Mouse (Mus musculus): ENCODE measurements around the gene Cyp2j6. TPM values are rescaled to one million over a fixed set of nuclear protein-coding genes. Genes with fewer than 3 reads are reported as not detected.
"Not testable (repeated sequence)": the region's sequence is repeated elsewhere in the genome, so short reads cannot be mapped to it uniquely, and the experiment has no call there.

The Cyp2j6 gene
- 5.8 and 6.5 TPM in 2 replicates for polyA plus RNA-seq (2014; fragmentation: Nextera tagmentation; extraction: Ambion mirVana)

DNA sequence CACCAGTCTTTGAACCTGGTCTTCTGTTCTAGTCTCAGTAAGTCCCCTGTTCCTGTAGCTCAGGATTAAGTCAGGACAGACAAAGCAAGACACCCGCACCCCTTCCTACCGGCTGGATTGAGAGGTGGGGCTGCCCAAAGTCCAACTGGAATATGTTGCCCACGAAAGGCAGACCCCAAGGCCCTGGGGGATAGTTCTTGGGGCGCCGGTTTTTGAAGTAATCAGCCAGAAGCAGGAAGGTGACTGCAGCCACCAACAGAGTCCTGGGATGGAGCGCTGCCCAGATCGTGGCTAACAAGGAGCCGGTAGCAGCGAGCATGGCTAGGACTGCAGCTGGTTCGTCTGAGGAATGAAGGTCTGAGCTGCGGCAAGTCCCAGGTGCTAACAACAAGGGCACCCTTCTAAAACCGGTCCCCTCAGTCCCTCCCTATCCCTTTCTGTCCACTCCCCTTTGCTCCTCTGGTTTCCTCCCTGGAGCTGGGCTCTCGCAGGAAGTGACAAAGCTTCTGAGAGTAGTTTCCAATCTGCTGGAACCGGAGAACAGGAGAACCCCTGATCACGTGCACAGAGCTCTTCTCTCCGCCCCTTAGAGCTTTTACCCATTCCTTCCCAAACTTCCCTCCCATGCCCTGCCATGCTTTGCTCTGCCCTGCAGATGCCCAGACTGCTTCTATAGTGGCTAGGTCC, at the start of gene Cyp2j6:
TSS of gene Cyp2j6 (minus strand) at position 529 of the 687 bp plus-strand sequence.
- ATAC-seq (ENCODE audit: insufficient read depth), result peak; percentile 99
- Histone ChIP-seq H3K4me2 (peak within 1 kb of the TSS; percentile 75), H3K27me3 (ENCODE audit: insufficient read depth, low read length) (no peaks in the 10 kb centered on the region), H3K36me3 (ENCODE audit: insufficient read depth) (no peaks in the 10 kb centered on the region), H3K4me1 (ENCODE audit: insufficient read depth) (0 out of 2 replicates have a peak, but pooled peaks cover 5% of the 10 kb centered on the region), H3K4me3 (ENCODE audit: low read depth, low read length) (peak within 1 kb of the TSS; percentile 62), H3K9me3 (ENCODE audit: low read depth, low read length) (no peaks in the 10 kb centered on the region), H3K9ac (peak within 1 kb of the TSS; percentile 71), H3K27ac (ENCODE audit: low read depth) (peak within 1 kb of the TSS; percentile 78)
- no peak for TF ChIP-seq CTCF (IDR thresholded peaks at IDR 0.05; ENCODE audit: low read depth)
- DNase-seq, result peak; percentile 86
- 3% methylated on average over 16 of the region's 16 CpGs for WGBS

DNA sequence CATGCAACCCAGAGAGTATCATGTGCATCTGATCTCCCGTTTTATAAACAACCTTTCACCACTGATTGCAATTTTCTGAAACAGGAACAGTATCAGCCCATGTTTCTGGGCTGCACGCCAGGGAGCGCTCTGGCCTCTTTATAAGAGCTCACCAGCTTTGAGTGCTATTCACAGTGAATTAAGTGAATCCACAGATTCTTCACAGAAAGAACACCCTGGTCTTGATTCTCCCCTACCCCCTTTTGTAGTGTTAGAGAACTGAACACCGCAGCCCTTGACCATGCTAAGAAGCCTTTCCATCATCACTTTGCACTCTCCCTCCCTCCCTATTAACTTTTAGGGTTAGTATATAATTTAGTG, 38.3 kb upstream of the Cyp2j6 start:
- no peak overlapping the region for H3K27ac ChIP-seq (ENCODE audit: low read depth)
- 30% methylated on average over 4 of the region's 4 CpGs for WGBS

DNA sequence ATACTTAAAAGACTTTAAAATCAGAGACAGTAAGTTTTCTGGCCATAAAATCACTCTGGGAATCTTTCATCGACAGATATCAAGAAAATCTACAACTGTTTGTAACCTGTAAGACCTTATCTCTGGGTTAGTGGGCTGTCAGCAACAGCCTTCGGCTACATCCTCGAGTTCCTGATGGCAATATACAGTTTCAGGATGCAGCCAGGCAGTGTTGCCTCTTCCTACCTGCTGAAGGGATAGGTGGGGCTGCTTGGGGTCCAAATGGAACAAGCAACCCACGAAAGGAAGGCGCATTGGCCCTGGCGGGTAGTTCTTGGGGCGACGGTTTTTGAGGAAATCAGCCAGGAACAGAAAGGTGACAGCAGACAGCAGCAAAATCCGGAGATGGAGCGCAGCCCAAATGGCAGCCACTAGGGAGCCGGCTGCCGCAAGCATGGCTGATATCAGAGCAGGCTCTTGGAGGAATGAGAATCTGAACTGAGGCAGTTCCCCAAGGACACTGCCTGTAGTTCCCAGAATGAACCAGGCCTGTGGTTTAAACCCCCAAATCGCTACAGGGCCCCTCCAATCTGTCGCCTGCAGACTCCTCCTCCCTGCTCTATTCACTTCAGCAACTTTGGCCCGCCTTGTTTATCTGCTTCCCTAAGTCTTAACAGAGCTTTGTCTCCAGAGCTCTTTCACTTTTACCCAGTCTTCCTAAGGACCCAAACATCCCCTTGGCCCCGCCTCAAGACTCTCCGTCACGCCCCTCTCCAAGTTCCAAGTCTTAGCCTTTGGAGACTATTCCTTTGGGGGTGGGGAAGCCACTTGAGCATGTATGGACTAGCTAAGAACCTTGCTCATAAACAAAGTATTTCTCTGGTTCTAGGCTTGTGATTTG, 37.7 kb upstream of the Cyp2j6 start, which contains the start of gene Cyp2j9:
TSS of gene Cyp2j9 (minus strand) at position 668 of the 880 bp plus-strand sequence.
- Histone ChIP-seq H3K27ac (ENCODE audit: low read depth) (peak within 1 kb of the TSS; percentile 81), H3K9me3 (ENCODE audit: low read depth, low read length) (no peaks in the 10 kb centered on the region), H3K9ac (peak within 1 kb of the TSS; percentile 50), H3K36me3 (ENCODE audit: insufficient read depth) (no peaks in the 10 kb centered on the region), H3K4me3 (ENCODE audit: low read depth, low read length) (peak within 1 kb of the TSS; percentile 41), H3K27me3 (ENCODE audit: insufficient read depth, low read length) (no peaks in the 10 kb centered on the region), H3K4me2 (peak within 1 kb of the TSS; percentile 77), H3K4me1 (ENCODE audit: insufficient read depth) (no peaks in the 10 kb centered on the region)
- ATAC-seq (ENCODE audit: insufficient read depth) (peak; percentile 98), DNase-seq (peak; percentile 92)
- no peak for TF ChIP-seq CTCF (IDR thresholded peaks at IDR 0.05; ENCODE audit: low read depth)
- WGBS, result 5% methylated on average over 18 of the region's 18 CpGs

More for the DNA sequence above, 38.3 kb upstream of the Cyp2j6 start:
- Histone ChIP-seq H3K9ac (no peak overlapping the region), H3K4me3 (ENCODE audit: low read depth, low read length) (peak overlapping the region; percentile 41), H3K4me2 (peak overlapping the region; percentile 77), H3K9me3 (ENCODE audit: low read depth, low read length) (no peaks in the 10 kb centered on the region), H3K4me1 (ENCODE audit: insufficient read depth) (no peaks in the 10 kb centered on the region), H3K27me3 (ENCODE audit: insufficient read depth, low read length) (no peaks in the 10 kb centered on the region), H3K36me3 (ENCODE audit: insufficient read depth) (no peaks in the 10 kb centered on the region)
- TF ChIP-seq CTCF (IDR thresholded peaks at IDR 0.05; ENCODE audit: low read depth), result peak; percentile 41
- ATAC-seq (ENCODE audit: insufficient read depth) (peak; percentile 88), DNase-seq (peak; percentile 88)

DNA sequence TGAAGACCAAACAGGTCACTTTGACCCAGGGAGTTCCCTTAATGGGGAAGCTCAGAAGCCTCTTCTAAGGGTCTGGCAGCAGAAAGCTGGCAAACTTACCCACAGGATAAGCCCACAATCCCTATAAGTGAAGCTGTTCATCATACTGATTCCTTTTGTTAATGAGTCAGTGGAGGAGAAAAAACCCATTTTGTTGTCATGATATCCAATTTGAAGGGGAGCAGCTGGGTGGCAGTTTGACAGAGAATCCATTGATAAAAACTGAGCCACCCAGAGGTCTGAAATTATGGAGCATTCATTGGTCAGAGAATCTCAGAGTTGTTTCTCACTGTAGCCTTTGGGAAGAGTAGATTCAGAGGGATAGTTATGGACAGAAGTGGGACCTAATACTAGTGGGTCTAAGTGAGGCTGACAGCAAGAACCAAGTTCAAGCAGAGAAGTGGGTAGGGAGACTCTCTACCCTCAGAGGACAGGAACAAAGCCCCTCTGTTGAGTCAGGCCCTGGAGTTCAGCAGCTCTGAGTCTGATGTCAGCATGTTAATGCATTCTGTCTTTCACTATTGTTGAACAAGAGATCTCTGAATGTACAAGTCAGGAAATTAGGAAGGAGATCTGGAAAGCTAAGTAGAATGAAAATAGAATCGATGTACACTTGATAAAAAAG, 28.1 kb upstream of the Cyp2j6 start:
- Histone ChIP-seq H3K9ac (no peak overlapping the region), H3K27me3 (ENCODE audit: insufficient read depth, low read length) (no peaks in the 10 kb centered on the region), H3K4me1 (ENCODE audit: insufficient read depth) (no peaks in the 10 kb centered on the region), H3K36me3 (ENCODE audit: insufficient read depth) (no peaks in the 10 kb centered on the region), H3K4me3 (ENCODE audit: low read depth, low read length) (no peak overlapping the region), H3K4me2 (no peak overlapping the region), H3K27ac (ENCODE audit: low read depth) (no peak overlapping the region), H3K9me3 (ENCODE audit: low read depth, low read length) (no peaks in the 10 kb centered on the region)
- ATAC-seq (ENCODE audit: insufficient read depth) (no peak), DNase-seq (no peak)
- no peak for TF ChIP-seq CTCF (IDR thresholded peaks at IDR 0.05; ENCODE audit: low read depth)
- WGBS, result 80% methylated on average over 1 of the region's 1 CpGs

DNA sequence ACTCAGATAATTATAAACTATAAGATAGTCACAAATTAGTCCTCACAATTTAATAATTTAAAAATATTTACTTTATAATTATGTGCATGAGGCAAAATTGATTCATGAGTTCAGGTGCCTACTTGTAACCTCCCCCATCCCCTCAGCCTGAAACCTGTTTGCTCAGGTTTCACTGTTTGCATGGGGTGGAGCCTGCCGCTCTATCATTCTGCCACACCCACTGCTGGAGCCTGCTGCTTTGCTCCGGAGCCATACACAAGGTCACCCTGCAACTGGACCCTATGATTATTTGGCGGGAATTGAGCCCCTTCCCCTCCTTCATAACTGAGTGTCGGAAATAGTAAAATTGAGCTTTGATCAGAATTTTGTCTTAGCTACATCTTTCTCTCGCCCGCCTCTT, 26.9 kb upstream of the Cyp2j6 start:
- not testable (repeated sequence) for H3K27me3 ChIP-seq (ENCODE audit: insufficient read depth, low read length); H3K4me1 ChIP-seq (ENCODE audit: insufficient read depth); DNase-seq; H3K4me2 ChIP-seq; H3K4me3 ChIP-seq (ENCODE audit: low read depth, low read length); H3K9ac ChIP-seq; H3K27ac ChIP-seq (ENCODE audit: low read depth); H3K36me3 ChIP-seq (ENCODE audit: insufficient read depth); H3K9me3 ChIP-seq (ENCODE audit: low read depth, low read length)
- whole genome bisulfite sequencing, result 49% methylated on average over 6 of the region's 6 CpGs
- 0 out of 2 replicates have a peak, but pooled peaks have one; percentile 38 for ATAC-seq (ENCODE audit: insufficient read depth)

DNA sequence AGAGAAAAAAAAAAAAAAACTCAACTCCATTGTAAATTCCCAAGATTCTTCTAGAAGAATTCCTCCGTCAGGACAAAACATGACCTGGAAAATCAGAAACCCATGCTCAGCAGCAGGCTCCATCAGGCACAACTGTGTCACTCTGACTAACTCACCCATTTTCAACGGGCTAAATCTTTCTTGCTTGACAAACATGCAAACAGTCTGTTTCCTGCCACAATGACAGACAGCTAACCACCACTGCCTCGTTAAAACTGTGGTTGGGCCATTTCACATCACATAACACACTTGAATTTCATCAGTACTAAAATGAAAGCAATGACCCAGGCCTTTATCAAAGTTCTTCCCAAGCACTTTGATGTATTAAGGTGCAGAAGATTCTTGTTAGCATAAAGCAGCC, 16.0 kb upstream of the Cyp2j6 start:
- no peak overlapping the region for H3K9ac ChIP-seq
- H3K36me3 ChIP-seq (ENCODE audit: insufficient read depth), result no peaks in the 10 kb centered on the region
- H3K27ac ChIP-seq (ENCODE audit: low read depth), result no peak overlapping the region
- H3K4me1 ChIP-seq (ENCODE audit: insufficient read depth), result no peaks in the 10 kb centered on the region
- no peak overlapping the region for H3K4me2 ChIP-seq
- DNase-seq (no peak), ATAC-seq (ENCODE audit: insufficient read depth) (no peak)
- H3K4me3 ChIP-seq (ENCODE audit: low read depth, low read length), result no peak overlapping the region
- TF ChIP-seq CTCF (IDR thresholded peaks at IDR 0.05; ENCODE audit: low read depth), result no peak
- 32% methylated on average over 3 of the region's 3 CpGs for WGBS
- H3K27me3 ChIP-seq (ENCODE audit: insufficient read depth, low read length), result no peaks in the 10 kb centered on the region
- H3K9me3 ChIP-seq (ENCODE audit: low read depth, low read length), result no peaks in the 10 kb centered on the region
